ENCODE assay signal across 9 mouse cellular contexts in the genomic region with DNA sequence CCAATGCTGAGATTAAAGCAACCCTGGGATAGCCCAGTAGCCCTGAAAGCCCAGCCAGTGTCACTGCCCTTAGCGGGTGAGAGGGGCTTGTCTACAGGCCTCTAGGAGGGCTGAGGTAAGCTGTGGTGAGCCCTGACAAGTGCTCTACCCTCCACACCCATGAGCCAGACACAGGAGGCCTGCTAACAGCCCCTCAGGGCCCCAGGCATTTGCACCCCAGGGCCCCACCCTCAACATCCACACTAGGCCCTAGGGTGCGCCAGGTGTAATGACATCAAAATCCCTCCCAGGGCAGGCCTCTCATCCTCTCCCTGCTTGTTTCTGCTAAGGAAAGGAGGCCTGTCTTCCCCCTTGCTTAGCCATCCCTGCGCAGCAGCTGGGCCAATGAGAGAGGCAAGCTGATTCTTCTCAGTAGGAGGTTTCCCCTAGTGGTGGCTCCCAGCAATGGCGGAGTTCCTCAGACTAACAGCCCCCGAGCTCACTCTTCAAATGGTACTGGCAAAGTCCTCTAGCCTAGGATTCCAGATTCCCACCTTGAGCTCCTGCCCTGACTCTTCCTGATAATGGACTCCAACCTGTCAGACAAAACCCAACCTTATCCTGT. TPM values are rescaled to one million over a fixed set of nuclear protein-coding genes. Genes with fewer than 3 reads are reported as not detected.
DNase-seq lines count a peak whose midpoint lies in the region; ATAC-seq and TF ChIP-seq lines count a peak whose summit lies in the region.
"Had no signal": no experiment of that assay in that cellular context is flagged by ENCODE, and none has a peak within 500 bp of the region (broad histone marks: within the 10 kb centered on the region; RNA-seq: fewer than 3 reads in every experiment).

No protein-coding gene starts in this region.

- H3K36me3 ChIP-seq in heart, adult 2 months (ENCODE audit: control insufficient read depth, insufficient read depth, low read length) = no peaks in the 10 kb centered on the region
- no peaks in the 10 kb centered on the region for H3K36me3 ChIP-seq in stomach, postnatal 0 days (ENCODE audit: control insufficient read depth, insufficient read depth, low read length)

- no peak overlapping the region for H3K4me3 ChIP-seq in heart, adult 2 months
- no peak overlapping the region for H3K4me3 ChIP-seq in stomach, postnatal 0 days (ENCODE audit: low read depth, low read length)

- TF ChIP-seq CTCF in heart, adult 2 months (IDR thresholded peaks at IDR 0.05) = peak; percentile 57
- TF ChIP-seq CTCF in stomach, postnatal 0 days (IDR thresholded peaks at IDR 0.05; ENCODE audit: low read depth) = peak; percentile 80

- no peak for ATAC-seq in stomach, postnatal 0 days (ENCODE audit: low FRiP score, low TSS enrichment)
- ATAC-seq in erythroblast, adult 5-6 weeks (replicated peaks; ENCODE audit: low FRiP score, poor library complexity, severe bottlenecking) = no peak

- no peaks in the 10 kb centered on the region for H3K79me2 ChIP-seq in heart, adult 2 months (replicated peaks; ENCODE audit: control insufficient read depth, insufficient read depth, low read length)

- no peaks in the 10 kb centered on the region for H3K27me3 ChIP-seq in heart, adult 2 months (ENCODE audit: control insufficient read depth, insufficient read depth, low read length)
- H3K27me3 ChIP-seq in stomach, postnatal 0 days (ENCODE audit: control insufficient read depth, insufficient read depth, low read length) = no peaks in the 10 kb centered on the region

- H3K4me2 ChIP-seq in stomach, postnatal 0 days (replicated peaks; ENCODE audit: low read depth) = no peak overlapping the region

- no peak overlapping the region for H3K9ac ChIP-seq in heart, adult 2 months (ENCODE audit: low read depth, low read length)
- H3K9ac ChIP-seq in stomach, postnatal 0 days (ENCODE audit: low read length) = no peak overlapping the region

- TF ChIP-seq POLR2A in heart, adult 2 months (IDR thresholded peaks at IDR 0.05; ENCODE audit: insufficient read depth, low read depth, low read length) = no peak

- H3K4me1 ChIP-seq in heart, adult 2 months (ENCODE audit: control insufficient read depth, insufficient read depth, low read length) = peaks cover 9% of the 10 kb centered on the region
- no peaks in the 10 kb centered on the region for H3K4me1 ChIP-seq in stomach, postnatal 0 days (replicated peaks; ENCODE audit: control insufficient read depth, insufficient read depth)

- DNase-seq in heart, adult 2 months = no peak
- no peak for DNase-seq in heart, postnatal 25 days (ENCODE audit: low spot score)
- DNase-seq in retina, postnatal 1 day = peak; percentile 81
- no peak for DNase-seq in retina, embryonic 14.5 days (ENCODE audit: low spot score)
- peak; percentile 56 for DNase-seq in embryo, embryonic 10 days (ENCODE audit: low spot score)
- peak; percentile 63 for DNase-seq in stomach, postnatal 0 days (ENCODE audit: low spot score)
- DNase-seq in layer of hippocampus, postnatal 36 days = no peak

- no peak overlapping the region for H3K27ac ChIP-seq in heart, adult 2 months
- no peak overlapping the region for H3K27ac ChIP-seq in stomach, postnatal 0 days (replicated peaks)

- TF ChIP-seq EP300 in heart, adult 2 months (IDR thresholded peaks at IDR 0.05; ENCODE audit: insufficient read depth, low read depth, low read length) = no peak
- TF ChIP-seq EP300 in stomach, postnatal 0 days (optimal IDR thresholded peaks at IDR 0.05) = no peak

- H3K9me3 ChIP-seq in stomach, postnatal 0 days (ENCODE audit: control insufficient read depth, low read length) = no peaks in the 10 kb centered on the region

- intact Hi-C loops in heart, adult 2 months (cut with DNase I) = no loop called here
- intact Hi-C loops in heart, postnatal 25 days (cut with DNase I) = loop anchor here (10.0 kb wide), 2 partner anchors 378 to 422 kb away; a partner anchor contains a TSS

- 47% methylated on average over 5 of the region's 5 CpGs for WGBS in heart, adult 2 months
- 45% methylated on average over 5 of the region's 5 CpGs for WGBS in stomach, postnatal 0 days

RNA-seq across cellular contexts. Expression of a gene that starts 22.1 kb away (rescaled TPM):
- total RNA-seq in heart, adult 2 months (2021) = 10 to 100 TPM; 53.1 to 60.7 TPM
- 12.9 and 25.4 TPM in 2 replicates for polyA plus RNA-seq in heart, adult 2 months (2012; rRNA removed)
- total RNA-seq in heart, postnatal 25 days (2021) = 10 to 100 TPM; 44.7 to 58.8 TPM
- 16.8 and 18.8 TPM in 2 replicates for polyA plus RNA-seq in stomach, postnatal 0 days (2015; fragmentation: Nextera tagmentation; extraction: Ambion mirVana)
- not detected in 2 replicates for total RNA-seq in erythroblast, adult 5-6 weeks (2015; ENCODE audit: low replicate concordance)
- not detected in 2 replicates for total RNA-seq in erythroblast, adult 5-6 weeks (2017; ENCODE audit: low replicate concordance)
- 1 to 10 TPM; 3.9 to 4.9 TPM for total RNA-seq in layer of hippocampus, postnatal 36 days (2021)
- total RNA-seq: neutrophil, adult 5-6 weeks had no signal

Comparison
In these comparisons a context has a peak if more than half of its experiments do, and no peak if none do; other contexts are left out.
1. DNase-seq: peak in retina, postnatal 1 day (single experiment), embryo, embryonic 10 days (single experiment) and stomach, postnatal 0 days (single experiment); none in heart, adult 2 months (0 of 2), heart, postnatal 25 days (single experiment), retina, embryonic 14.5 days (single experiment) and layer of hippocampus, postnatal 36 days (0 of 2).
2. RNA of a gene that starts 22.1 kb away (total RNA-seq): 53.1 to 60.7 TPM in heart, adult 2 months and 44.7 to 58.8 TPM in heart, postnatal 25 days; 3.9 to 4.9 TPM in layer of hippocampus, postnatal 36 days and not detected in erythroblast, adult 5-6 weeks; every median in the first group is over 4 times any median in the second.